Comparison of ENCODE assay signal across 15 mouse cellular contexts in genomic region chr11:115640311-115640828, GRCm38 (mm10).
"Had no signal": no experiment of that assay in that cellular context is flagged by ENCODE, and none has a peak within 500 bp of the region (broad histone marks: within the 10 kb centered on the region; RNA-seq: fewer than 3 reads in every experiment).

No protein-coding gene starts in this region.

- H3K27me3 ChIP-seq: liver, embryonic 13.5 days; megakaryocyte, embryonic 14.5 days; midbrain, embryonic 13.5 days; neural tube, embryonic 13.5 days had no signal

- H3K9ac ChIP-seq: liver, embryonic 13.5 days; midbrain, embryonic 13.5 days; neural tube, embryonic 13.5 days had no signal

- H3K4me3 ChIP-seq: layer of hippocampus, adult 2 months; left cerebral cortex, adult 2 months; liver, embryonic 13.5 days; midbrain, embryonic 10.5 days; midbrain, embryonic 13.5 days; myocyte; neural tube, embryonic 13.5 days had no signal

- DNase-seq: kidney, adult 18-20 months; kidney, postnatal 25 days; layer of hippocampus, postnatal 36 days; liver, embryonic 13.5 days; lung, adult 2 months; retina, postnatal 1 day had no signal

- H3K27ac ChIP-seq: kidney, postnatal 0 days; layer of hippocampus, adult 2 months; left cerebral cortex, adult 2 months; midbrain, embryonic 13.5 days; neural tube, embryonic 13.5 days; stomach, postnatal 0 days had no signal

- H3K4me1 ChIP-seq: midbrain, embryonic 13.5 days; neural tube, embryonic 13.5 days had no signal

- H3K9me3 ChIP-seq: liver, embryonic 13.5 days; megakaryocyte, embryonic 14.5 days; midbrain, embryonic 10.5 days; midbrain, embryonic 13.5 days; neural tube, embryonic 13.5 days had no signal
